Comparison of ENCODE assay signal across 15 mouse cellular contexts in genomic region chr1:93138534-93138933, GRCm38 (mm10). TPM values are rescaled to one million over a fixed set of nuclear protein-coding genes. Genes with fewer than 3 reads are reported as not detected.
A peak's percentile ranks its signal among the peaks of the same experiment; 100 is the strongest.
DNase-seq lines count a peak whose midpoint lies in the region; ATAC-seq and TF ChIP-seq lines count a peak whose summit lies in the region.
"Had no signal": no experiment of that assay in that cellular context is flagged by ENCODE, and none has a peak within 500 bp of the region (broad histone marks: within the 10 kb centered on the region; RNA-seq: fewer than 3 reads in every experiment).

No protein-coding gene starts in this region.

- TF ChIP-seq POLR2A in thymus, adult 2 months (IDR thresholded peaks at IDR 0.05; ENCODE audit: control insufficient read depth, extremely low read depth, insufficient read depth, low read length, poor library complexity), result no peak

- no peaks in the 10 kb centered on the region for H3K36me3 ChIP-seq in lung, embryonic 14.5 days (ENCODE audit: insufficient read depth)
- H3K36me3 ChIP-seq in kidney, embryonic 15.5 days, result no peaks in the 10 kb centered on the region
- H3K36me3 ChIP-seq in liver, embryonic 12.5 days, result no peaks in the 10 kb centered on the region
- H3K36me3 ChIP-seq in thymus, adult 2 months (ENCODE audit: control insufficient read depth, insufficient read depth, low read length), result no peaks in the 10 kb centered on the region
- H3K36me3 ChIP-seq: midbrain, embryonic 12.5 days; neural tube, embryonic 12.5 days had no signal

- no peak for TF ChIP-seq CTCF in lung, embryonic 14.5 days (IDR thresholded peaks at IDR 0.05; ENCODE audit: low read depth)
- no peak for TF ChIP-seq CTCF in thymus, adult 2 months (IDR thresholded peaks at IDR 0.05; ENCODE audit: borderline replicate concordance, control insufficient read depth, extremely low read depth, insufficient read depth, low read length, poor library complexity)

- H3K9me3 ChIP-seq in lung, embryonic 14.5 days (ENCODE audit: low read depth, low read length), result no peaks in the 10 kb centered on the region
- H3K9me3 ChIP-seq in kidney, embryonic 15.5 days (replicated peaks), result no peaks in the 10 kb centered on the region
- no peaks in the 10 kb centered on the region for H3K9me3 ChIP-seq in liver, embryonic 12.5 days (replicated peaks)
- H3K9me3 ChIP-seq: midbrain, embryonic 12.5 days; neural tube, embryonic 12.5 days had no signal

- no peak overlapping the region for H3K4me3 ChIP-seq in lung, embryonic 14.5 days (ENCODE audit: low read depth, low read length)
- H3K4me3 ChIP-seq in kidney, embryonic 15.5 days (replicated peaks), result no peak overlapping the region
- no peak overlapping the region for H3K4me3 ChIP-seq in liver, embryonic 12.5 days
- no peak overlapping the region for H3K4me3 ChIP-seq in thymus, adult 2 months (ENCODE audit: control insufficient read depth, insufficient read depth, low read length)
- H3K4me3 ChIP-seq: midbrain, embryonic 12.5 days; neural tube, embryonic 12.5 days had no signal

- 62% methylated on average over 6 of the region's 6 CpGs for WGBS in lung, embryonic 14.5 days
- 72% methylated on average over 6 of the region's 6 CpGs for WGBS in kidney, embryonic 15.5 days
- 69% methylated on average over 6 of the region's 6 CpGs for WGBS in liver, embryonic 12.5 days (ENCODE audit: insufficient replicate concordance)
- WGBS in thymus, adult 2 months, result 84% methylated on average over 6 of the region's 6 CpGs

- no peak for ATAC-seq in lung, embryonic 14.5 days (ENCODE audit: insufficient read depth)
- 0 out of 2 replicates have a peak, but pooled peaks have one; percentile 38 for ATAC-seq in kidney, embryonic 15.5 days (replicated peaks; ENCODE audit: low FRiP score)
- peak; percentile 58 for ATAC-seq in liver, embryonic 12.5 days
- ATAC-seq: forebrain, embryonic 16.5 days had no signal

- no peak overlapping the region for H3K27ac ChIP-seq in lung, embryonic 14.5 days (ENCODE audit: low read depth)
- H3K27ac ChIP-seq in kidney, embryonic 15.5 days, result no peak overlapping the region
- H3K27ac ChIP-seq in liver, embryonic 12.5 days, result no peak overlapping the region
- no peak overlapping the region for H3K27ac ChIP-seq in thymus, adult 2 months (ENCODE audit: control insufficient read depth, insufficient read depth, low read length)
- H3K27ac ChIP-seq: midbrain, embryonic 12.5 days; neural tube, embryonic 12.5 days had no signal

- no peak overlapping the region for H3K4me2 ChIP-seq in lung, embryonic 14.5 days
- H3K4me2 ChIP-seq in kidney, embryonic 15.5 days, result no peak overlapping the region
- no peak overlapping the region for H3K4me2 ChIP-seq in liver, embryonic 12.5 days
- H3K4me2 ChIP-seq: midbrain, embryonic 12.5 days; neural tube, embryonic 12.5 days had no signal

- no peaks in the 10 kb centered on the region for H3K27me3 ChIP-seq in lung, embryonic 14.5 days (ENCODE audit: insufficient read depth, low read length)
- H3K27me3 ChIP-seq in kidney, embryonic 15.5 days, result no peaks in the 10 kb centered on the region
- H3K27me3 ChIP-seq in liver, embryonic 12.5 days (replicated peaks), result 0 out of 2 replicates have a peak, but pooled peaks cover 9% of the 10 kb centered on the region
- H3K27me3 ChIP-seq in thymus, adult 2 months (ENCODE audit: control insufficient read depth, insufficient read depth, low read length), result no peaks in the 10 kb centered on the region
- H3K27me3 ChIP-seq: midbrain, embryonic 12.5 days; neural tube, embryonic 12.5 days had no signal

- no peaks in the 10 kb centered on the region for H3K4me1 ChIP-seq in lung, embryonic 14.5 days (ENCODE audit: insufficient read depth)
- 0 out of 2 replicates have a peak, but pooled peaks cover 5% of the 10 kb centered on the region for H3K4me1 ChIP-seq in kidney, embryonic 15.5 days
- H3K4me1 ChIP-seq in liver, embryonic 12.5 days, result no peaks in the 10 kb centered on the region
- no peaks in the 10 kb centered on the region for H3K4me1 ChIP-seq in thymus, adult 2 months (replicated peaks; ENCODE audit: control insufficient read depth, insufficient read depth, low read length)
- H3K4me1 ChIP-seq: midbrain, embryonic 12.5 days; neural tube, embryonic 12.5 days had no signal

- peak; percentile 46 for DNase-seq in lung, embryonic 14.5 days
- DNase-seq in lung, postnatal 36 days, result no peak
- DNase-seq in Muller cell, postnatal 12 days (ENCODE audit: inconsistent ontology term), result no peak
- no peak for DNase-seq in thymus, adult 2 months
- DNase-seq in cerebellum, postnatal 4 days (ENCODE audit: low spot score in 2 of 2), result no peak
- DNase-seq: gastrocnemius, postnatal 25 days; lung, postnatal 10 days; retina, postnatal 1 day had no signal

- H3K9ac ChIP-seq in lung, embryonic 14.5 days, result no peak overlapping the region
- no peak overlapping the region for H3K9ac ChIP-seq in kidney, embryonic 15.5 days
- H3K9ac ChIP-seq in liver, embryonic 12.5 days, result no peak overlapping the region
- H3K9ac ChIP-seq: midbrain, embryonic 12.5 days; neural tube, embryonic 12.5 days had no signal

RNA-seq across cellular contexts. Expression of gene Agxt, which starts 3.5 kb away (rescaled TPM):
- 0.27 TPM in 1 of 2 replicates, not detected in the other for polyA plus RNA-seq in lung, embryonic 14.5 days (2014; fragmentation: Nextera tagmentation; extraction: Ambion mirVana)
- polyA plus RNA-seq in kidney, embryonic 15.5 days (2015; fragmentation: Nextera tagmentation; extraction: Ambion mirVana), result 0.38 TPM in 1 of 2 replicates, not detected in the other
- polyA plus RNA-seq in liver, embryonic 12.5 days (2016; fragmentation: Nextera tagmentation; extraction: Ambion mirVana), result 1.7 and 2.2 TPM in 2 replicates
- 0.23 and 0.78 TPM in 2 replicates for polyA plus RNA-seq in thymus, adult 2 months (2012; rRNA removed)
- polyA plus RNA-seq: embryonic facial prominence, embryonic 14.5 days; forebrain, embryonic 16.5 days; heart, embryonic 16.5 days; midbrain, embryonic 12.5 days; neural tube, embryonic 12.5 days had no signal

RNA-seq across cellular contexts. Expression of gene 2310007B03Rik, which starts 22.2 kb away (rescaled TPM):
- polyA plus RNA-seq in lung, embryonic 14.5 days (2014; fragmentation: Nextera tagmentation; extraction: Ambion mirVana), result 9.5 TPM in 2 replicates
- 1.2 and 1.4 TPM in 2 replicates for polyA plus RNA-seq in kidney, embryonic 15.5 days (2015; fragmentation: Nextera tagmentation; extraction: Ambion mirVana)
- not detected in 2 replicates for polyA plus RNA-seq in liver, embryonic 12.5 days (2016; fragmentation: Nextera tagmentation; extraction: Ambion mirVana)
- 0.68 and 0.88 TPM in 2 replicates for polyA plus RNA-seq in thymus, adult 2 months (2012; rRNA removed)

RNA-seq across cellular contexts. Expression of gene Crocc2, which starts 30.0 kb away (rescaled TPM):
- polyA plus RNA-seq in lung, embryonic 14.5 days (2014; fragmentation: Nextera tagmentation; extraction: Ambion mirVana), result 2.8 and 3.7 TPM in 2 replicates
- polyA plus RNA-seq in kidney, embryonic 15.5 days (2015; fragmentation: Nextera tagmentation; extraction: Ambion mirVana), result 0.19 and 0.25 TPM in 2 replicates
- 0.02 and 0.04 TPM in 2 replicates for polyA plus RNA-seq in liver, embryonic 12.5 days (2016; fragmentation: Nextera tagmentation; extraction: Ambion mirVana)
- 0.28 and 0.34 TPM in 2 replicates for polyA plus RNA-seq in thymus, adult 2 months (2012; rRNA removed)

RNA-seq across cellular contexts. Expression of gene Kif1a, which starts 36.8 kb away (rescaled TPM):
- polyA plus RNA-seq in lung, embryonic 14.5 days (2014; fragmentation: Nextera tagmentation; extraction: Ambion mirVana), result 8.6 and 11.2 TPM in 2 replicates
- polyA plus RNA-seq in kidney, embryonic 15.5 days (2015; fragmentation: Nextera tagmentation; extraction: Ambion mirVana), result 7.0 and 10.0 TPM in 2 replicates
- 0.38 and 0.98 TPM in 2 replicates for polyA plus RNA-seq in liver, embryonic 12.5 days (2016; fragmentation: Nextera tagmentation; extraction: Ambion mirVana)
- 1.8 and 2.0 TPM in 2 replicates for polyA plus RNA-seq in thymus, adult 2 months (2012; rRNA removed)
